Mouse (Mus musculus): Measurements from ENCODE around the gene 1700086D15Rik.

GRCm38 (mm10) chr11:65107734-65108171 lies 51.9 kb downstream of the 1700086D15Rik start:
- no peak for TF ChIP-seq CTCF (IDR thresholded peaks at IDR 0.05; ENCODE audit: low read depth)
- no peak for TF ChIP-seq EP300 (IDR thresholded peaks at IDR 0.05; ENCODE audit: low read depth)

Data from liver, postnatal 0 days (tissue).